Mouse (Mus musculus): Measurements from ENCODE around the gene 4933430I17Rik.
"Not testable (repeated sequence)": the region's sequence is repeated elsewhere in the genome, so short reads cannot be mapped to it uniquely, and the experiment has no call there.

Gene 4933430I17Rik

GRCm38 (mm10) chr4:62524651-62525488 lies at the start of gene 4933430I17Rik, which contains the start of gene Pole3:
Gene 4933430I17Rik, plus strand, starts transcription at chr4:62525369.
Gene Pole3, minus strand, starts transcription at chr4:62525068.
- peak; percentile 91 to 97 for DNase-seq (ENCODE audit: low spot score in 2 of 2)

DNA sequence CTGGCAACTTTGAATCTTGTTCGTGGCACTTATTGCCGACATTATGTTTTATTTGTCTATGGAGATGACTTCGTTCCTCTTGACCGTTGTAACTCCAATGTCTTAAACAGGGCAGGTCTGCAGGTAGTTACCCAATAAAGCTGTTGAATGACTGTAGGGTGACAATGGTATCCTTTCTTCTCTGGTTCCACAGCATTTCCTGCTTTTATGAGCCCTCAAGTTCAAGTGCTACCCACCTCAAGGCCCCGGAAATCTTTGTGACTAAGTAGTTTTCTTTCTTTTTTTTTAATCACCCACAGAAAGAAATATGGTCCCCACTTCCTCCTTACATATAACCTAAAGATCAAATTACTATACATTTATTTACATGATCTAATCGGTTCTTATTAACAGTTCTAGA lies 49.4 kb upstream of the 4933430I17Rik start:
- DNase-seq (ENCODE audit: low spot score in 2 of 2): no peak

GRCm38 (mm10) chr4:62477542-62478244 lies 47.5 kb upstream of the 4933430I17Rik start:
- DNase-seq (ENCODE audit: low spot score in 2 of 2): no peak

DNA sequence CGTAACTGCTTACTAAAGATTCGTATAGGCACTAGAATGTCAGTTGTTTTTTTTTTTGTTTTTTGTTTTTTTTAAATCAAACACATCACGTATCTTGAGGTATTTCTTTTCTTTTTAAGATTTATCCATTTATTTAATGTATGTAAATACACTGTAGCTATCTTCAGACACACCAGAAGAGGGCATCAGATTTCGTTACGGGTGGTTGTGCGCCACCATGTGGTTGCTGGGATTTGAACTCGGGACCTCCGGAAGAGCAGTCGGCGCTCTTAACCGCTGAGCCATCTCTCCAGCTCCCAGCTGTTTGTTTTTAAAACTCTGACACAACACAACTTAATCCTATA lies 45.6 kb upstream of the 4933430I17Rik start:
- not testable (repeated sequence) for DNase-seq (ENCODE audit: low spot score in 2 of 2)

- DNase-seq (ENCODE audit: low spot score in 2 of 2): no peak
These were observed 45.0 kb upstream of the 4933430I17Rik start, which contains the start of gene Bspry for GRCm38 (mm10) chr4:62479937-62480708. Gene Bspry, plus strand, starts transcription at chr4:62480053.

DNA sequence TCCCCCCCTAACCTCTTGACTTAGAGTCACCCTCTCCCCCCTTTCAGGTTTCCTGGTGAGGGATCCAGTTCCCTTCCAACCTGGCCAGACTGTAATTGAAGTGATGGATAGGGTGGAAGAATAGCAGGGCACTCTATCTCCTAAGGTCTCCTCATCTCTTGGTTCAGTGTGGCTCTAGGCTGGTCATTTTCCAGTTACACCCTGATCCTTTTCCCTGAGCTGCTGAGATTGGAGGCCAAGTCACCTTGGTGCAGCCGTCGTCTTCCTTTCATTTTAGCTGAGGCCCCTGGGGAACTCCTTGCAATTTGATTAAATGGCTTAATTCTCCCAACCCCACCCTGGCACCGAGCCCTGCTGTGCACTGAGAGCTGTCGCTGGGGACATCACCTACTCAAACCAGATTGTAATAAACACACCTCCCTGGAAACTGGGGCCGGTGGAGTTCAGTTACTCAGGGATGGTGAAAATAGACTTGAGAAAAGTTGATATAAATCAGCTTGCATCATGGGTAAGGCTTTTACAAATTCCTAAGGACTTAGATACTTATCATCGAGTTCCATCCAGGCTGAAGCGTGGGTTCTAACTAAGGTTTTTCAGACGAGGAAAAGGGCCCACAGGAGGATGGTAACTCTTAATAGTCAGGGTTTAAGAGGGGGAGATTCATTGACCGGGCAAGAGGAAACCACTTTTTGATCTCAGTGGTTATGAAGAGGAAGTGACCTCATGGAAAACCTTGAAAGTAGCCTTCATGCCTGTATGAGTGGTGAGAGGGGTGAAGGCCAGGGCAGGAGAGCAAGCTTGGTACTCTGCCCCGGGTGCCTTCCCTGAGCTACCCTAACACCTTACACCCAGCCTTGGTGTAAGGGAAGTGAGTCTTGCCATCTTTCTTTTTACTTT lies 44.2 kb upstream of the 4933430I17Rik start:
- no peak for DNase-seq (ENCODE audit: low spot score in 2 of 2)

DNA sequence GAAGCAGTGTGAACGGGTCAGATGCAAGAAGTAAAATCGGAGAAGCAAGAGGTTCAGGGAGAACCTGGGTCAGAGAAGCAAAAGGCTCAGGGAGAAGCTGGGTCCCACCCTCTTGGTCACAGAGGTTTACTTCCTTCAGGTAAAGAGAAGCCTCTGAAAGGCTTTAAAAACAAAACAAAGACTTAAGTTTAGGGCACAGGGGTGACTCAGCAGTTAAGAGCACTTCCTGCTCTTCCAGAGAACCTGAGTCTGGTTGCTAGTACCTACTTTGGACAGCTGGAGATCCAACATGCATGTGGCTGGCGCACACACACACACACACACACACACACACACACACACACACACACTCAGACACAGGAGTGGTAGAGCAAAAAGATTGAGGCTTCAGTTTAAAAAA lies 40.2 kb upstream of the 4933430I17Rik start:
- no peak for DNase-seq (ENCODE audit: low spot score in 2 of 2)

GRCm38 (mm10) chr4:62485450-62486161 lies 39.6 kb upstream of the 4933430I17Rik start:
- no peak for DNase-seq (ENCODE audit: low spot score in 2 of 2)

DNA sequence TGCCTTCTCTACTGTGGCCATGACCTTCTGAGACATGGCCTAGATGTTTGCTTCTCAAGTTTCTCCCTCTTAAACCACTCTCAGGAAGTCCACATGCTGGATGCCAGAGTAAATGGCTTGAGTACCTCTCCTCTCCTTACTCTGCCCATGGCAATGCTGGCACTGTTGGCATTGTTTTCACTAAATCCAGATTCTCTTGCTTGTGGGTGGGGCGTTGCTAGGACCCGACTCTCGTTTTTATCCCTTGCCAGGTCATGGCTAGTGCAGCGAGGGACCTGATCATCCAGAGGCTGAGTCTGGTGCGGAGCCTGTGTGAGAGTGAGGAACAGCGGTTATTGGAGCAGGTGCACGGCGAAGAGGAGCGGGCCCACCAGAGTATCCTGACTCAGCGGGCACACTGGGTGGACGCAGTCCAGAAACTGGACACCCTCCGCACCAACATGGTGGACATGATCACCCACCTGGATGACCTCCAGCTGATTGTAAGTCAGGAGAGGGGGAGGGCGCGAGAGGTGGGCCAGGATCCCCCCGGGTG lies 38.9 kb upstream of the 4933430I17Rik start:
- DNase-seq (ENCODE audit: low spot score in 2 of 2): no peak

- DNase-seq (ENCODE audit: low spot score in 2 of 2): no peak
These were observed 38.0 kb upstream of the 4933430I17Rik start for GRCm38 (mm10) chr4:62487172-62487571.

DNA sequence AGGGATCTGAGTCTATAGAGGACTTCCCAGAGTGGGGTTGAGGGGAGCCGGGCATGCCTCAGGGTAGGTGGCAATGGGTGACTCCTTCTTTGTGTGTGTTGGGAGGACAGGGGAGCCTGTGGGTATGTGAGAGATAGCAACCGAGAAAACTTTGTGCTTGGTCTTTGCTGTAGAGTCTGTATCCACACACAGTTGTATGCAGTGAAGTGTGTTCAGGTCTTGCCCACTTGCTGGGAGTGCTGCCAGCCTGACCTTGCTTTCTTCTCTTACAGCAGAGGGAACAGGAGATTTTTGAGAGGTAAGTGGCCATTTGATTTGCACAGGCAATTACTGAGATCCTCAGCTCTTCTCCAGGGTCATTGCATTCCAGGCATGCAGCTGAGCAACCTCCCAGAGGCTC lies 37.3 kb upstream of the 4933430I17Rik start:
- DNase-seq (ENCODE audit: low spot score in 2 of 2): no peak

DNA sequence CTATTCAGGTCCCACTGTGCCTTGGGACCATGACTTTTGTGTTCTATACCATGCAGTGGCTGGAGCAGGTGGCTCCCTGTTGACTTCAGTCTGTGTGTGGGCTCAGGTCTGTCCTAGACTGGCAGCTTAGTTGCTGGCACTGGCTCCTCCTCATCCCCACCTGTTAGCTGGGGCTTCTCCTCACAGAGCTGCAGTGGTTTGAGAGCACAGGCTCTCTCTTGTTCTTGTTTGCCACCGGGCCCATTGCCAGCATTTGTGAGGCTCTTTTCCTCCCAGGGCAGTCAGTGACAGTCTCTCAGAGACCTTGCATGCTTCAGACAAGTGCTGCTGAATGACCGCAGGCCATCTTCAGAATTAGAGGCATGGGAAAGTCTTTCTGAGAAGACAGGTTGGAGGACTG lies 32.5 kb upstream of the 4933430I17Rik start:
- DNase-seq (ENCODE audit: low spot score in 2 of 2): no peak

- no peak for DNase-seq (ENCODE audit: low spot score in 2 of 2)
These were observed 30.9 kb upstream of the 4933430I17Rik start for GRCm38 (mm10) chr4:62494230-62494629.

- peak in 1 of 2 experiments; percentile 64 for DNase-seq (ENCODE audit: low spot score in 2 of 2)
These were observed 29.2 kb upstream of the 4933430I17Rik start for GRCm38 (mm10) chr4:62495946-62496345.

- peak in 1 of 2 experiments; percentile 42 for DNase-seq (ENCODE audit: low spot score in 2 of 2)
These were observed 28.4 kb upstream of the 4933430I17Rik start for GRCm38 (mm10) chr4:62496815-62497214.

DNA sequence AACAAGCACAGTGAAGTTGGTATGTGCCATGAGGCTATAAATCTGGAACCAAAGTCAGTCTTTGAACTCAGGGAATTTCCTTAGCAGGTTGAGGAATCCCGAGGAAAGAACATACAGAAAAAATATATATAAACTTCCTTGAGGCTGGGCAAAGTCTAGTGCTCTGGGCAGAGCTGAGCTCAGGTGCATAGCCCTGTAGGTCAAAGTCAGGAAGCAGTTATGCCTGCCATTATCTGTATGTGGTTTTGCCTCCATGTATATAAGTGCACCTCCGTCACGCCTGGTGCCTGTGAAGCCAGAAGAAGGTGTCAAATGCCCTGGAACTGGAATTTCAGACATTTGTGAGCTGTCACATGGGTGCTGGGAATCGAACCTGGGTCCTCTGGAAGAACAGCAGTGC lies 24.4 kb upstream of the 4933430I17Rik start:
- DNase-seq (ENCODE audit: low spot score in 2 of 2): no peak

GRCm38 (mm10) chr4:62501534-62501933 lies 23.6 kb upstream of the 4933430I17Rik start:
- no peak for DNase-seq (ENCODE audit: low spot score in 2 of 2)

GRCm38 (mm10) chr4:62501964-62502732 lies 23.0 kb upstream of the 4933430I17Rik start:
- DNase-seq (ENCODE audit: low spot score in 2 of 2): peak; percentile 92

GRCm38 (mm10) chr4:62502969-62503368 lies 22.2 kb upstream of the 4933430I17Rik start:
- no peak for DNase-seq (ENCODE audit: low spot score in 2 of 2)
